In the genomic region with DNA sequence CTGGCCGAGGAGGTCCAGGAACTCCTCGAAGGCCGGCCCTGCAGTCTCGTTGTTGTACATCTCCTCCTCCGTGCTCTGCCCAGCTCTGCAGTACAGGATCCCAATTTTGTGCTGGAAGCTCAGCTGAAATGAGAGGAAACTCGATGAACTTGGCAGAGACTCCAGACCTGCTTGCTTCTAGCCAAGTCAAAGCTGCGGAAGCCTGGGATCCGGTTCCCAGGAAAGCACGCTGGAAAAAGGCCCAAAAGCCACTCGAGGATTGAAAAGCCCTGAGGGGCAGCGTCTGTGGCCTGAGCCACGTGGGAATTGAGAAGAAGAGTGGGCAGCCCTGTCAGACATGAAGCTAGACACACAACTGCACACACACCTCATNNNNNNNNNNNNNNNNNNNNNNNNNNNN, we compare ENCODE assay signal across 8 mouse cellular contexts.
DNase-seq lines count a peak whose midpoint lies in the region; ATAC-seq and TF ChIP-seq lines count a peak whose summit lies in the region.

No protein-coding gene starts in this region.

- no peak for TF ChIP-seq POLR2A in lung, adult 2 months (IDR thresholded peaks at IDR 0.05; ENCODE audit: borderline replicate concordance, extremely low read depth, low read depth, low read length)

- H3K4me1 ChIP-seq in lung, adult 2 months (ENCODE audit: control insufficient read depth, insufficient read depth, low read length), result peaks cover 8% of the 10 kb centered on the region
- H3K4me1 ChIP-seq in midbrain, embryonic 10.5 days, result peaks cover 24% of the 10 kb centered on the region

- ATAC-seq in frontal cortex, adult (ENCODE audit: low TSS enrichment), result peak; percentile 50; the same call in 1 of the 2 replicates

- no peak overlapping the region for H3K4me3 ChIP-seq in lung, adult 2 months (replicated peaks; ENCODE audit: extremely low read depth, low read depth, low read length)
- H3K4me3 ChIP-seq in midbrain, embryonic 10.5 days, result no peak overlapping the region

- no peaks in the 10 kb centered on the region for H3K9me3 ChIP-seq in midbrain, embryonic 10.5 days (replicated peaks)

- no peak for TF ChIP-seq CTCF in lung, adult 2 months (IDR thresholded peaks at IDR 0.05; ENCODE audit: insufficient read depth, low read length)

- DNase-seq in frontal cortex, postnatal 25 days (ENCODE audit: low spot score in 2 of 2), result no peak
- DNase-seq in Muller cell, postnatal 12 days (ENCODE audit: inconsistent ontology term), result peak; percentile 72
- DNase-seq in cerebellum, postnatal 36 days, result peak; percentile 78
- DNase-seq in heart, postnatal 36 days, result peak; percentile 64 to 71
- DNase-seq in lung, adult 2 months, result peak; percentile 30
- no peak for DNase-seq in spleen, postnatal 36 days (ENCODE audit: low spot score in 2 of 2)
- DNase-seq in midbrain, embryonic 10.5 days (ENCODE audit: low spot score), result no peak

- peaks cover 70% of the 10 kb centered on the region for H3K36me3 ChIP-seq in midbrain, embryonic 10.5 days

- no peaks in the 10 kb centered on the region for H3K27me3 ChIP-seq in midbrain, embryonic 10.5 days (ENCODE audit: low read depth, poor library complexity, severe bottlenecking)

- intact Hi-C loops in heart, postnatal 36 days (cut with DNase I), result loop anchor here (5.0 kb wide), 1 partner anchor 47 kb away; no protein-coding TSS in a partner anchor

- no peak overlapping the region for H3K27ac ChIP-seq in midbrain, embryonic 10.5 days (replicated peaks)

- 24% methylated on average over 12 of the region's 12 CpGs for WGBS in lung, adult 2 months
- WGBS in midbrain, embryonic 10.5 days, result 86% methylated on average over 12 of the region's 12 CpGs

Comparison
In these comparisons a context has a peak if more than half of its experiments do, and no peak if none do; other contexts are left out.
1. DNase-seq: peak in Muller cell, postnatal 12 days (single experiment), cerebellum, postnatal 36 days (2 of 2), heart, postnatal 36 days (2 of 2) and lung, adult 2 months (single experiment); none in frontal cortex, postnatal 25 days (0 of 2), spleen, postnatal 36 days (0 of 2) and midbrain, embryonic 10.5 days (single experiment).